Mouse (Mus musculus) embryo, embryonic 10 days (tissue): ENCODE measurements around the gene Rnf43.

Source experiments
- DNase-seq: peaks from one replicate; pipeline ENCODE4 v3.0.0-alpha.2; 2015; ENCODE audit warnings: low spot score

The Rnf43 gene

DNA sequence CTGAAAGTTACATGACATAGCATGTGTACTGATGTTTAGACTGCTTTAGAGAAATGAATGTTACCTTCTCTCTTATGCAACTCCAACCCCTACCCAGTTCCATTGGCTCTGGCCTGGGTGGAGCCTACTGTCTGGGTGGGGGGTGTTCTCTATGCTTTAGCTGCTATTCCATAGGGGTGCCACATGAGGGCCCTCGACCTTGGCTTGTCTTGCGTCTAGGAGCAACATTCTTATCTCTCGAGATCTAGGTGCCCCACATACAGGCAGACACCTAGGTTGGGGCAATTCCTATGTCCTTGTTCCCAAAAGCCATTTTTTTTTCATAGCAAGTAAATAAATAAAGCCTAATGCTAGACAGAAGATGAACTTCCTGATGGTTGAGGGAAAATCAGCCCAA, 97.1 kb downstream of the Rnf43 start:
- DNase-seq: no peak

DNA sequence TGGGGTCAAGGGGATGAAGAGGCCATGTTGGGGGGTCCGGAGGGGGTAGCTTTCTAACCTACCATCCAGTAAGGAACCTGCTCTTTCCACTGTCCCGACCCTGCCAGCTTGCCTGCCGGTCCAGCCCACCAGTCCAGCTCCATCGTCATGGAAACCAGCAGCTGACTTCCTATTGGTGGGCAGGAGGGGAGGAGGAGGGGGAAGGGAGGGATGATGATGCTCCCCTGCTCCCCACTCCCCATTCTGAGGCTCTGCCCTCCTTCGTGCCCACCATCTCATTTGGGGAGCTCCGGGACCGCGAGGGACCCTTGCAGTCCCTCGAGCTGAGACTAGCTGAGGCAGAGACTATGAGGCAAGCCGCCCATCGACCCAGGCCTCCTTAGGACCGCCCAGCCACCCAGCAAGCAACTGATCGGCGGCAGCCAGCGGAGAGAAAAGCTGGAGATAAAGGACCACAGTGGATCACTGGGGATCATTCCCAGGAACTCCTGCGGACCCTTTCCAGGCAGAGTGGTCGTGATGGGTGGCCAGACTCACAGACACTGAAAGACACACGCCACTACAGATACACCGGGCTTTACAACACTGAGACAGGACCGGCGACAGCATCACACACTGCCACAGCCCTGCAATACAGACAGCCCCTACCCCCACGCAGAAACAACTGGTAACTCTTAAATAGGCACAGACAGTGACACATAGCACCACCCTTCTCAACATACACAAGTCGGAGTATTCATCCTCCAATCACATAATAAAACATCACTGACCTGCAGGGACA, 98.0 kb downstream of the Rnf43 start, which contains the start of gene Tspoap1:
Gene Tspoap1, plus strand, starts transcription at position 241 of the 781 bp plus-strand sequence.
- DNase-seq: peak; percentile 61

DNA sequence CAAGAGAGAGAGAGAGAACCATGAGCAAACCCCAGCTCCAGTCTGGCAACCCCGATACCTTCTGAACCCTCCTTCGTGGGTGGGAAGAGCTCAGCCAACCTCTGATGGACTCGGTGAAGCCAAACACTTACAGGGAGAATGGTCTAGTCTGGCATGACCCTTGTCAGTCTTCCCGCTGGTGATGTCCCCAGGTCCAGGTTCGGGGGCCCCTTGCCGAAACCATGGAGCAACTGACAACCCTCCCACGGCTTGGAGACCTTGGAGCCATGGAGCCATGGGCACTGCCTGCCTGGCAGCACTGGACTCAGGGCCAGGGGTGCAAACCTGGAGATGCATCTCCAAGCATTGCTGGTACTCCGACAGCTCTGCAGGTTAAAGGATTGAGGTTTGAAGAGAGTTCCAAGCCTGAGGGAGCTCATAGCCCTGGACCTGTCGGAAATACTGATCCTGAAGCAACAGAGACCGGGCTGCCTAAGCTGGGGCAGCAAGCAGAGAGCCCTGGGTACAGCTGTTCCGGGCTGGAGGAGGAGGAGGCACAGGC, 98.7 kb downstream of the Rnf43 start:
- no peak for DNase-seq

DNA sequence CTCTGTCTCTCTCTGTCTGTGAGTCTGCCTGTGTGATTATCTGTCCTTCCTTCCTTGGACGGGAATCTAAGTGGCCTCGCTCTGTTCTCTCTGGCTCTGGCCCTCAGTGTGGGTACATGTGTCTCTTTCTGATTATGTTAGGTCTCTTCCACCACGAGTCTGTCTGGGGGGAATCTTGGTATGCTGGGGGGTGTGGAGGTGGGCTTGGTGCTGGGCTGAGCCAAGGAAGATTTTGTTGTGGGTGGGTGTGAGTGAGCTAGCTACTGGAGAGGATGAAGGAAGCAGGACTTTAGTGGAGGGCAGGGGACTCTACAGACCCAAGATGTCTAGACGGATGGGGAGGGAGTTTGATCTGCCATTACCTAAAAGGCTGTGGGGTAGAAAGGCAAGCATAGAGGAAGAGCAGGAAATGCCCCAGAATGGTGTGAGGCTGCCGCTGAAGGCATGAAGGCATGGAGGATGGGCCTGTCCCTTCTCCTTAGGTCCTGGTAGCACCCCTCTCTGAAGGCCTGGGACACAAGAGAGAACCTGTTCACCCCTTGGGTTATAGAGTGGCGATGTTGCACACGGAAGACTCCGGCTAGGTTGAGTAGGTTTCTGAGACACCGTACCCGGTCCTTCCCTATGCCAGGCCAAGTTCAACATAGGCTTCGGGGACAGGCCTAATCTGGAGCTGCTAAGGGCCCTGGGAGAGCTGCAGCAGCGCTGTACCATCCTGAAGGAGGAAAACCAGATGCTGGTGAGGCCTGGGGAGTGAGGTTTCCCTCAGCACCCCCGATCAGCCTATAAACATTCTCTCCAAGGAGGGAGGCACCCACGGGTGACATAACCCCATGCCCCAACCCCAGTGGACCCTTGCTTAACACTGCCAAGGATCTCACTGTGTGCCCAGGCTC, 99.5 kb downstream of the Rnf43 start:
- DNase-seq: no peak

DNA sequence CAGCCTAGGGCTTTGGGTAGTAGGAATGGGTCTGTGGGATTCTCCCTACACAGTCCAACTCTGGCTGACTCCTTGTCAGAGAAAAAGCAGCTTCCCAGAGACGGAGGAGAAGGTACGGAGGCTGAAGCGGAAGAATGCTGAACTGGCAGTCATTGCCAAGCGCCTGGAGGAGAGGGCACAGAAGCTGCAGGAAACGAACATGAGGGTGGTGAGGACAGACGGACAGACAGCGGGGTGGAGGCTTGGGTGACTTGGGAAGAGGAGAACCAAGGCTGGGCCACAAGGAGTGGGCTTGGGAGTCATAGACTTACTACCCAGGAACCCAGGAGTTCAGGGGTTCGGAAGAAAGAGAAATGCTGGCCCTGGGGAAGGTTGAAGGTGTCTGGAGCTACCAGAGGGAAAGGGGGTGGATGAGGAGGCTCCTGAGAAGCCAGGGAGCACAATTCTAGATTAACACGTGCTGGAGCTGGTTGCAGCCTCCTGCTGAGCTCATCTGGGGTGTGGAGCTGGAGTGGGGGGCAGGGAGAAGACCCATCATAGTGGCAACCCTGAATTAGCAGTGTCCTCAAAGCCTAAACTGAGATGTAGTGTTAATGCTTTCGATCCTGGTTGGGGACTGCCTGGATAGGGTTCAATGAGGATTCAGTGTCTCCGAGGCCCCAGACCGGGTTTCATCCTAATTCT, 100.3 kb downstream of the Rnf43 start:
- DNase-seq: no peak

DNA sequence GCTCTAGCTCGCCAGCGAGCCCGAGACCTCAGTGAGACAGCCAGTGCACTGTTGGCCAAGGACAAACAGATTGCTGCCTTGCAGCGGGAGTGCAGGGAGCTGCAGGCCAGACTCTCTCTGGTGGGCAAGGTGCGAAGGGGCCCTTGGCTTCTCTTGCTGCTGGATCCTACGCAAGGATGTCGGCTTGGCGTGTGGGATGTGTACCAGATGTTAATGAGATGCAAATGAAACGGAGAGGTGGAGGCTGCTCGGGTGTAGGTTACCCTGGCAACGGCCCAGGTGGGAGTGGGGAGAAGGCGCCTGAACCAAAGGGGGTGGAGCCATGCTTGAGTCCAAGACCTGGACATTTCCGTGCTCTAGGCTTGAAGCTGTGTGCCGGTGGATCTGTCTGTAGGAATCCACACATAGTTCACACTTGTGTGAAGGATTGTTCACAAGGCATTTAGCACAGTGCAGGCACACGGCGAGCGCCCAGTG, 101.0 kb downstream of the Rnf43 start:
- peak; percentile 61 for DNase-seq

DNA sequence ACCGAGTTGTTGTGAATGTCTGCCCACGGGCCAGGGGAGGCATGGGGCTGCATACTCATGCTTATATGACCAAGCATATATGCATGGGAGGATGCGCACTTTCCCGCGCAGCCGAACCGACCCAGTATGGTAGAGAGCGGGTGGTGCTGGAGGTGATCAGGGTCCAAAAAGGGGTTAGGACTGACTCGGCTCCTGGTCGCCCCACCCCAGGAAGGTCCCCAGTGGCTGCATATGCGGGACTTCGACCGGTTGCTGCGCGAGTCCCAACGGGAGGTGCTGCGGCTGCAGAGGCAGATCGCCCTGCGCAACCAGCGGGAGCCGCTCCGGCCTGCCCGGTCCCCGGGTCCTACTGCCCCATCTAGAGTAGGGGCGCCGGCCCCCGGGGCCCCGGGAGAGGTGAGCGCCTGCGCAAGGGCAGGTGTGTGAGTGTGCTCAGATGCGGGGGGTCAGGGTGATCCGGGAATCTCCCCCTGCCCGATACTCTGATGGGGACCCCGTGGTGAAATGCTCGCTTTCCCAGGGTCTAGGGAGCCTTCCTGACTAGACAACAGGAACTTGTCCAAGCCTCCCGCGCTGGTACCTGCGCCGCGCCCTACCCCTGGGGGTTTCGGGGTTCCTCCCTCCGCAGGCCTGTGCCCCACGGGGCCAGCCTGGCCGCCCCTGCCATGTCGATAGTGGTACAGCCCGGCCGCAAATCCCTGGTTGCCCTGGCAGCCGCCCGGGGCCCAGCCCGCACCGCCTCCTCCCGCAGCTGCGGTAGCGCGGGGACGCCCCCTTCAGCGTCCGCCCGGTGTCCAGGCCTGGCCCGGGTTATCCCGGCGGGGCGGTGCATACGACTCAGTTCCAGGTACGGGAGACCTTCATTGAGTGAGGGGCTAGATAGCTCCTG, 101.7 kb downstream of the Rnf43 start:
- peak; percentile 20 for DNase-seq

DNA sequence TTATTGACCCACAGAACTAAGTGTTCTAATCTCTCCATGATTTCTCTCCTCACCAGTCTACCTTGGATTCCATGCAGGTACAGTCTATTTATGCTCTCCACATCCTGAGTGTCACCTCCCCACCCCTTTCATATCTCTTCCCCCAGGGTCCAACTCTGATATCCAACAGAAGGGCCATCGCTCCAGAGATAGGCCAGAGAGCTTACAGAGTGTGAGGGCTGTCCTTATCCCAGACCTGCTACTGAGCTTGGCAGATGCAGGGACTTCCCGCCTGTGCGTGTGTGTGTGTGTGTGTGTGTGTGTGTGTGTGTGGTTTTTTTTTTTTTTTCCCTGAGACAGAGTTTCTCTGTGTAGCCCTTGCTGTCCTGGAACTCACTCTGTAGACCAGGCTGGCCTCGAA, 106.2 kb downstream of the Rnf43 start:
- no peak for DNase-seq

DNA sequence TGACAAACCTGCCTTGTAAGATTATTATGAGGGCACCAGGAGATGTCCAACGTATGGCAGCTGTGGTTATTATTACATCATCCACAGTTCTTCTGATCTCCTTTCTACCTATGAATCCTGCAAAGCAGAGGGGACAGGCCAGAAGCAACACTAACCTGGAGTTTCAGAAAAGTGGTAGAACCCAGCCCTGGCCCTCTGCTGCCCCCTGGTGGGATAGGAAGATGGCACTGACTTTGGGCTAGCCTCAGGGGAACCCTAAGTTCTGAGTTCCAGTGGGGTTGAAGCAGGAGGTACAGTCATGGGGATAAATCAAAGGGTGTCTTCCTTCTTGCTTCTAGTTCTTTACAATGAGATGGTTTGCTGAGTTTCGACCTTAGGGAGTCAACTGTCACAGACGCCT, 108.5 kb downstream of the Rnf43 start:
- DNase-seq: peak; percentile 59

DNA sequence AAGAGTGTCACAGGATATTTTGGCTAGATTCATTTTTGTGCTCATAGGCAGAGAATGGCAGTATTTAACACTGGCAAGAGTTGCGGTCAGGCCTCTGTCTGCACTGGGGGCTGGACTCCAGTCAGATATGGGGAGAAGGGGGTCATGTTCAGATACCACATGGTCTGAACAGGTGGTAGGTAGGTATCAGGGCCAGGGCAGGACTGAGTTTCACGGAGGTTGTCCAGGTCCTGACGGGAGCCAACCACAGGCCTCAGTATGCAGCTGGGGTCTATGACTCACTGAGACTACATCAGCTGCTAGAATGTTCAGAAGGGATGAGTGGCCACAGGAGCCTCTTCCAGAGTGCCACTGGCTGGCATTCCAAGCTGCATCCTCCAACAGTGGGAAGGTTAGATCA, 109.8 kb downstream of the Rnf43 start:
- DNase-seq: no peak

DNA sequence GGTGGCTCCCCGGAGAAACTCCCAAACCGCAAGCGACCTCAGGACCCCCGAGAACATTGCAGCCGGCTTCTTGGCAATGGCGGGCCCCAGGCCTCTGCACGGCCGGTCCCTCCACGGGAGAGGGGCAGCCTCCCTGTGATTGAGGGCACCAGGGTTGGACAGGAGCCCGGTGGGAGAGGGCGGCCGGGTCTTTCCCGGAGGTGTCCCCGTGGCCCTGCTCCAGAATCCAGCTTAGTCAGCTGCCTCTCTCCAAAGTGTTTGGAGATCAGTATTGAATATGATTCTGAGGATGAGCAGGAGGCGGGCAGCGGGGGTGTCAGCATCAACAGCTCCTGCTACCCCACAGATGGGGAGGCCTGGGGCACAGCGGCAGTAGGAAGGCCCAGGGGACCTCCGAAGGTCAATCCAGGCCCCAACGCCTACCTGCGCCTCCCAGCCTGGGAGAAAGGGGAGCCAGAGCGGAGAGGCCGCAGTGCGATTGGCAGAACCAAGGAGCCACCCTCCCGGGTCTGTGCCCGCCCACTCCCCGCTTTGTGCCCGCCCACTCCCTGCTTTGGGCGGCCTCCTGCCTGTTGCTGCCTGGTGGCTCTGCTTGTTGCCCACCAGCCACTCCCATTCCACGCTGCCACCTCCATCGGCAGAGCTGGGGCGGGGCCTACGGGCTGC, 115.7 kb downstream of the Rnf43 start:
- peak; percentile 86 for DNase-seq

DNA sequence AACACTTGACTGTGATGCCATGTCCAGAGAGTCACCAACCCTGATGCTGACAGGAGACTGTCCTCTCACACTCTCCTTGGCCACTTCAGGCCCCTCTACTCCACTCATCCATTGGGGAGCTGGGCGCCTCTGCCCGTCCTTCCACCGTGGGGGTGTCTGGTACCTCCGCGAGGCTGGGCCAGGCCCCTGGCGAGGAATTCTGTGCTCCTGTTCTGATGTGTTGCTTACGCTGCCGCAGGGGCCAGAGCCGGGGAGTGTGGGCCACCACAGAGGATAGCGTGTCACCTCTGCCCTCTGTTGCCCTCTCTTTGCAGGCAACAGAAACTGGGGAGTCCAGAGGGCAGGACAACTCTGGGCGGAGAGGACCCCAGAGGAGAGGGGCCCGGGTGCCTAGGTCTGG, 116.4 kb downstream of the Rnf43 start:
- DNase-seq: no peak

DNA sequence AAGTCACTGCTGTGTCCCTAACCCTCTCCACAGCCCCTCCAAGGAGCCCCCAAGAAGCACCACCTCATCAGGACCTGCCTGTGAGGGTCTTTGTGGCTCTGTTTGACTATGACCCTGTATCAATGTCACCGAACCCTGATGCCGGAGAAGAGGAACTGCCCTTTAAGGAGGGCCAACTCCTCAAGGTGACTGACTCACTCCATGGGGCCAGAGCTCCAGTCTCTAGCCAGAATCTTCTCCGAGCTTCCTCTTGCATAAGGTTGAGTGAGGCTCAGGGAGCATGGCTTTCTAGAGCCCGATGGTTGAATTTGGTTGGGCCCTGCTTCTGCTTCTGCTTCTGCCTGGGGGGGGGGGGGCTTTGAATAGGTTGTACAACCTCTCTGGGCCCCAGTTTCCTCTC, 116.9 kb downstream of the Rnf43 start:
- DNase-seq: no peak

DNA sequence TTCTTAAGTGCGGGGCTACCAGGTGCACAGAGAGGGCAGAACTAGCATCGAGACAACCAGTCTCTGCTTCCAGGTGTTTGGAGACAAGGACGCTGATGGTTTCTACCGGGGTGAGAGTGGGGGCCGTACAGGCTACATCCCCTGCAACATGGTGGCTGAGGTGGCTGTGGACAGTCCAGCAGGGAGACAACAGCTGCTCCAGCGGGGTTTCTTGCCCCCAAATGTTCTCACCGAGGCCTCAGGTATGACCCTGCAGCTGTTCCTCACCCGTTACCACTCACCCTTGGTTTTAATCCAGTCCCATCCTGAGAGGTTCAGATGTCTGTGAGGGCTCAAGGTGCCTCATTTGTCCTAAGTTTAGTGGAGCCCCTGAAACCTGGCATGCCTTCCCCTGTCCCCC, 117.6 kb downstream of the Rnf43 start:
- no peak for DNase-seq
